Mouse (Mus musculus): ENCODE results near the gene Dnajc1. TPM values are rescaled to one million over a fixed set of nuclear protein-coding genes. Genes with fewer than 3 reads are reported as not detected.

Gene Dnajc1
- polyA plus RNA-seq, 1 experiment from 2014 or later: 34.8 TPM

- no peak overlapping the region for H3K4me3 ChIP-seq (ENCODE audit: low read length)
- 48% methylated on average over 11 of the region's 11 CpGs for WGBS
- no peaks in the 10 kb centered on the region for H3K27me3 ChIP-seq (ENCODE audit: insufficient read depth, low read length)
- ATAC-seq (ENCODE audit: low FRiP score, low TSS enrichment): no peak
- no peak overlapping the region for H3K9ac ChIP-seq (replicated peaks; ENCODE audit: low read length)
- H3K9me3 ChIP-seq (ENCODE audit: low read length): no peaks in the 10 kb centered on the region
- H3K27ac ChIP-seq (ENCODE audit: low read length): no peak overlapping the region
- H3K36me3 ChIP-seq (ENCODE audit: insufficient read depth, low read length): no peaks in the 10 kb centered on the region
- H3K4me1 ChIP-seq (ENCODE audit: insufficient read depth, low read length): peaks cover 5% of the 10 kb centered on the region; the same call in 1 of the 2 replicates
- H3K4me2 ChIP-seq (replicated peaks; ENCODE audit: low read depth, low read length): no peak overlapping the region
Measured at GRCm38 (mm10) chr2:18372400-18373182, 20.0 kb downstream of the Dnajc1 start.

GRCm38 (mm10) chr2:18370794-18371498, 21.7 kb downstream of the Dnajc1 start:
- Histone ChIP-seq H3K4me2 (replicated peaks; ENCODE audit: low read depth, low read length) (no peak overlapping the region), H3K9ac (replicated peaks; ENCODE audit: low read length) (no peak overlapping the region), H3K27me3 (ENCODE audit: insufficient read depth, low read length) (no peaks in the 10 kb centered on the region), H3K4me3 (ENCODE audit: low read length) (no peak overlapping the region), H3K9me3 (ENCODE audit: low read length) (peaks cover 6% of the 10 kb centered on the region; the same call in 1 of the 2 replicates), H3K4me1 (ENCODE audit: insufficient read depth, low read length) (peaks cover 5% of the 10 kb centered on the region; the same call in 1 of the 2 replicates), H3K36me3 (ENCODE audit: insufficient read depth, low read length) (peaks cover 1% of the 10 kb centered on the region; the same call in 1 of the 2 replicates), H3K27ac (ENCODE audit: low read length) (no peak overlapping the region)
- 45% methylated on average over 4 of the region's 4 CpGs for WGBS
- no peak for ATAC-seq (ENCODE audit: low FRiP score, low TSS enrichment)

- ATAC-seq (ENCODE audit: low FRiP score, low TSS enrichment): no peak
- Histone ChIP-seq H3K9ac (replicated peaks; ENCODE audit: low read length) (no peak overlapping the region), H3K4me1 (ENCODE audit: insufficient read depth, low read length) (no peaks in the 10 kb centered on the region), H3K4me3 (ENCODE audit: low read length) (no peak overlapping the region), H3K4me2 (replicated peaks; ENCODE audit: low read depth, low read length) (no peak overlapping the region), H3K27me3 (ENCODE audit: insufficient read depth, low read length) (no peaks in the 10 kb centered on the region), H3K9me3 (ENCODE audit: low read length) (peaks cover 14% of the 10 kb centered on the region), H3K36me3 (ENCODE audit: insufficient read depth, low read length) (peaks cover 7% of the 10 kb centered on the region), H3K27ac (ENCODE audit: low read length) (no peak overlapping the region)
- 83% methylated on average over 1 of the region's 1 CpGs for WGBS
Measured at GRCm38 (mm10) chr2:18364402-18364801, 28.2 kb downstream of the Dnajc1 start.

- Histone ChIP-seq H3K9ac (replicated peaks; ENCODE audit: low read length) (no peak overlapping the region), H3K4me2 (replicated peaks; ENCODE audit: low read depth, low read length) (no peak overlapping the region), H3K9me3 (ENCODE audit: low read length) (peaks cover 15% of the 10 kb centered on the region; the same call in 1 of the 2 replicates), H3K4me1 (ENCODE audit: insufficient read depth, low read length) (no peaks in the 10 kb centered on the region), H3K27me3 (ENCODE audit: insufficient read depth, low read length) (no peaks in the 10 kb centered on the region), H3K27ac (ENCODE audit: low read length) (no peak overlapping the region), H3K36me3 (ENCODE audit: insufficient read depth, low read length) (peaks cover 9% of the 10 kb centered on the region), H3K4me3 (ENCODE audit: low read length) (no peak overlapping the region)
- ATAC-seq (ENCODE audit: low FRiP score, low TSS enrichment): no peak
Measured at GRCm38 (mm10) chr2:18355293-18355692, 37.3 kb downstream of the Dnajc1 start.

GRCm38 (mm10) chr2:18352620-18353019, 40.0 kb downstream of the Dnajc1 start:
- no peak overlapping the region for H3K4me2 ChIP-seq (replicated peaks; ENCODE audit: low read depth, low read length)
- no peak overlapping the region for H3K4me3 ChIP-seq (ENCODE audit: low read length)
- 79% methylated on average over 2 of the region's 2 CpGs for WGBS
- no peaks in the 10 kb centered on the region for H3K4me1 ChIP-seq (ENCODE audit: insufficient read depth, low read length)
- peaks cover 9% of the 10 kb centered on the region for H3K36me3 ChIP-seq (ENCODE audit: insufficient read depth, low read length)
- no peak overlapping the region for H3K9ac ChIP-seq (replicated peaks; ENCODE audit: low read length)
- H3K9me3 ChIP-seq (ENCODE audit: low read length): peaks cover 15% of the 10 kb centered on the region; the same call in 1 of the 2 replicates
- ATAC-seq (ENCODE audit: low FRiP score, low TSS enrichment): no peak
- H3K27me3 ChIP-seq (ENCODE audit: insufficient read depth, low read length): no peaks in the 10 kb centered on the region
- H3K27ac ChIP-seq (ENCODE audit: low read length): no peak overlapping the region

GRCm38 (mm10) chr2:18343464-18343863, 49.2 kb downstream of the Dnajc1 start:
- WGBS: 61% methylated on average over 2 of the region's 2 CpGs
- Histone ChIP-seq H3K4me2 (replicated peaks; ENCODE audit: low read depth, low read length) (no peak overlapping the region), H3K36me3 (ENCODE audit: insufficient read depth, low read length) (peaks cover 4% of the 10 kb centered on the region; the same call in 1 of the 2 replicates)

GRCm38 (mm10) chr2:18318671-18319070, 74.0 kb downstream of the Dnajc1 start:
- WGBS: 86% methylated on average over 2 of the region's 2 CpGs
- H3K27ac ChIP-seq (ENCODE audit: low read length): no peak overlapping the region
- no peak overlapping the region for H3K4me3 ChIP-seq (ENCODE audit: low read length)
- no peak overlapping the region for H3K9ac ChIP-seq (replicated peaks; ENCODE audit: low read length)
- H3K9me3 ChIP-seq (ENCODE audit: low read length): peaks cover 16% of the 10 kb centered on the region
- H3K4me1 ChIP-seq (ENCODE audit: insufficient read depth, low read length): no peaks in the 10 kb centered on the region
- H3K36me3 ChIP-seq (ENCODE audit: insufficient read depth, low read length): peaks cover 11% of the 10 kb centered on the region
- no peak overlapping the region for H3K4me2 ChIP-seq (replicated peaks; ENCODE audit: low read depth, low read length)
- H3K27me3 ChIP-seq (ENCODE audit: insufficient read depth, low read length): no peaks in the 10 kb centered on the region
- no peak for ATAC-seq (ENCODE audit: low FRiP score, low TSS enrichment)

More at GRCm38 (mm10) chr2:18343464-18343863, 49.2 kb downstream of the Dnajc1 start:
- no peaks in the 10 kb centered on the region for H3K27me3 ChIP-seq (ENCODE audit: insufficient read depth, low read length)
- no peaks in the 10 kb centered on the region for H3K9me3 ChIP-seq (ENCODE audit: low read length)
- no peak overlapping the region for H3K9ac ChIP-seq (replicated peaks; ENCODE audit: low read length)
- H3K4me3 ChIP-seq (ENCODE audit: low read length): no peak overlapping the region
- no peaks in the 10 kb centered on the region for H3K4me1 ChIP-seq (ENCODE audit: insufficient read depth, low read length)
- ATAC-seq (ENCODE audit: low FRiP score, low TSS enrichment): no peak
- H3K27ac ChIP-seq (ENCODE audit: low read length): no peak overlapping the region

GRCm38 (mm10) chr2:18317503-18318281, 74.9 kb downstream of the Dnajc1 start:
- Histone ChIP-seq H3K27me3 (ENCODE audit: insufficient read depth, low read length) (no peaks in the 10 kb centered on the region), H3K9me3 (ENCODE audit: low read length) (peaks cover 15% of the 10 kb centered on the region), H3K4me2 (replicated peaks; ENCODE audit: low read depth, low read length) (no peak overlapping the region), H3K4me1 (ENCODE audit: insufficient read depth, low read length) (no peaks in the 10 kb centered on the region), H3K27ac (ENCODE audit: low read length) (no peak overlapping the region), H3K9ac (replicated peaks; ENCODE audit: low read length) (no peak overlapping the region), H3K4me3 (ENCODE audit: low read length) (no peak overlapping the region), H3K36me3 (ENCODE audit: insufficient read depth, low read length) (peaks cover 10% of the 10 kb centered on the region)
- no peak for ATAC-seq (ENCODE audit: low FRiP score, low TSS enrichment)
- 76% methylated on average over 7 of the region's 7 CpGs for WGBS

- WGBS: 52% methylated on average over 2 of the region's 2 CpGs
- H3K4me1 ChIP-seq (ENCODE audit: insufficient read depth, low read length): no peaks in the 10 kb centered on the region
- ATAC-seq (ENCODE audit: low FRiP score, low TSS enrichment): no peak
Measured at GRCm38 (mm10) chr2:18316909-18317308, 75.7 kb downstream of the Dnajc1 start.

More at GRCm38 (mm10) chr2:18316909-18317308, 75.7 kb downstream of the Dnajc1 start:
- Histone ChIP-seq H3K36me3 (ENCODE audit: insufficient read depth, low read length) (peaks cover 5% of the 10 kb centered on the region; the same call in 1 of the 2 replicates), H3K27ac (ENCODE audit: low read length) (no peak overlapping the region), H3K4me2 (replicated peaks; ENCODE audit: low read depth, low read length) (no peak overlapping the region), H3K4me3 (ENCODE audit: low read length) (no peak overlapping the region), H3K27me3 (ENCODE audit: insufficient read depth, low read length) (no peaks in the 10 kb centered on the region), H3K9ac (replicated peaks; ENCODE audit: low read length) (no peak overlapping the region), H3K9me3 (ENCODE audit: low read length) (peaks cover 10% of the 10 kb centered on the region)
